Mouse (Mus musculus): ENCODE measurements at regions not wholly inside any gene's neighbourhood (a gene's known extent, or its start where the extent isn't known, plus 50 kb on each side); places are given as distances from the start of the nearest gene placed in this dataset.
A peak's percentile ranks its signal among the peaks of the same experiment; 100 is the strongest.

- H3K27ac ChIP-seq: peak overlapping the region; percentile 66
- 86% methylated on average over 2 of the region's 2 CpGs for WGBS
- H3K36me3 ChIP-seq: no peaks in the 10 kb centered on the region
- no peaks in the 10 kb centered on the region for H3K9me3 ChIP-seq
- ATAC-seq (ENCODE audit: borderline replicate concordance, extremely low read depth, low FRiP score, low TSS enrichment): no peak
- no peak overlapping the region for H3K4me3 ChIP-seq
- no peaks in the 10 kb centered on the region for H3K27me3 ChIP-seq
- H3K9ac ChIP-seq: no peak overlapping the region
- H3K4me1 ChIP-seq: no peaks in the 10 kb centered on the region
- H3K4me2 ChIP-seq: no peak overlapping the region
Measured at GRCm38 (mm10) chr10:98703642-98704293, 210.4 kb upstream of the Atp2b1 start.

- peak overlapping the region; percentile 27 for H3K4me2 ChIP-seq
Measured at GRCm38 (mm10) chr10:98704559-98704958, 209.6 kb upstream of the Atp2b1 start.

GRCm38 (mm10) chr10:98717856-98718255 is 196.3 kb upstream of the Atp2b1 start:
- Histone ChIP-seq H3K4me1 (0 out of 2 replicates have a peak, but pooled peaks cover 11% of the 10 kb centered on the region), H3K4me2 (no peak overlapping the region), H3K9me3 (no peaks in the 10 kb centered on the region), H3K36me3 (no peaks in the 10 kb centered on the region), H3K27ac (no peak overlapping the region), H3K9ac (no peak overlapping the region), H3K4me3 (no peak overlapping the region), H3K27me3 (no peaks in the 10 kb centered on the region)
- 87% methylated on average over 4 of the region's 4 CpGs for WGBS
- no peak for ATAC-seq (ENCODE audit: borderline replicate concordance, extremely low read depth, low FRiP score, low TSS enrichment)

More at GRCm38 (mm10) chr10:98704559-98704958, 209.6 kb upstream of the Atp2b1 start:
- Histone ChIP-seq H3K4me1 (no peaks in the 10 kb centered on the region), H3K4me3 (no peak overlapping the region), H3K27me3 (no peaks in the 10 kb centered on the region), H3K9ac (no peak overlapping the region), H3K36me3 (no peaks in the 10 kb centered on the region), H3K27ac (peak overlapping the region; percentile 66), H3K9me3 (no peaks in the 10 kb centered on the region)
- peak; percentile 85 for ATAC-seq (ENCODE audit: borderline replicate concordance, extremely low read depth, low FRiP score, low TSS enrichment)
- whole genome bisulfite sequencing: 58% methylated on average over 6 of the region's 6 CpGs

DNA sequence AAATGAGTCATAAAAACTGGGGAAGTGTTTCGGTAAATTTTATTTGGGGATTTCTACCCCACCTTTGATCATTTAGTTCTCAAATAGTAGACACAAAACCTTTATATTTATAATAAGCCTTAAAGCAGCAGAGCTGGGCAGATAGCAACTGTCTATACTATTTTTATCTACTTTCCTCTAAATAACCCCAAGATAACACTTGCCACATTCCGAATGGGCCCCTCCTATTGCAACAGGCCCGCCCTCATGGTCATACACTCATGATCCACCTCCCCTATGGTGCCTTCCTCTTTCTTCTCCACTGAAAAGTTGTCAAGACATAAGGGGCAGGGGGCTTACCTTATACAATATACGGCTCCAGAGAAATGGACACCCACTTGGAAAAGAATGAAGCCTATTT is 195.5 kb upstream of the Atp2b1 start:
- H3K9me3 ChIP-seq: no peaks in the 10 kb centered on the region
- no peak overlapping the region for H3K27ac ChIP-seq
- no peak overlapping the region for H3K9ac ChIP-seq
- H3K36me3 ChIP-seq: no peaks in the 10 kb centered on the region
- H3K4me2 ChIP-seq: no peak overlapping the region
- H3K4me1 ChIP-seq: 0 out of 2 replicates have a peak, but pooled peaks cover 11% of the 10 kb centered on the region
- WGBS: 89% methylated on average over 4 of the region's 4 CpGs
- ATAC-seq (ENCODE audit: borderline replicate concordance, extremely low read depth, low FRiP score, low TSS enrichment): no peak
- no peak overlapping the region for H3K4me3 ChIP-seq
- no peaks in the 10 kb centered on the region for H3K27me3 ChIP-seq

GRCm38 (mm10) chr10:98720256-98721005 is 193.8 kb upstream of the Atp2b1 start:
- H3K27me3 ChIP-seq: no peaks in the 10 kb centered on the region
- no peak for ATAC-seq (ENCODE audit: borderline replicate concordance, extremely low read depth, low FRiP score, low TSS enrichment)
- H3K4me2 ChIP-seq: no peak overlapping the region
- 26% methylated on average over 6 of the region's 6 CpGs for whole genome bisulfite sequencing
- H3K4me3 ChIP-seq: no peak overlapping the region
- no peaks in the 10 kb centered on the region for H3K36me3 ChIP-seq
- H3K27ac ChIP-seq: peak overlapping the region; percentile 61
- H3K9me3 ChIP-seq: no peaks in the 10 kb centered on the region
- H3K9ac ChIP-seq: no peak overlapping the region
- 0 out of 2 replicates have a peak, but pooled peaks cover 11% of the 10 kb centered on the region for H3K4me1 ChIP-seq

DNA sequence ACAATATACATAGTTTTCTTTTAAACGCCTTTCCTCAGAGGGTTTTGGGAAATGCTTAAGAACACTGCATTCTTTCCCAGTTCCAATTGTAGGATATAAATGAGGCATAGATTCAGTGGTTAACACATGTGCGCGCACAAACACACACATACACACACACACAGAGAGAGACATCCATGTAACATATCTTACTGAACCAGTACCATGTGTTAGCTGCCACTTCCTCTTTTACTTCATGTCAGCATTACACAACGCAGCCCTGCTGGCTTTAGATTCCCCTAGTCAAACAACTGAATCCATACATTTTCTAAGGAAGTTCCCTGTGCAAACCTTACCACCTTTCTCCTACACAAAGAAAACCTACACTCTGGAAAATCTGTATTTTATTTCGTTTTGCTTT is 189.1 kb upstream of the Atp2b1 start:
- H3K9me3 ChIP-seq: no peaks in the 10 kb centered on the region
- no peak overlapping the region for H3K9ac ChIP-seq
- no peak for ATAC-seq (ENCODE audit: borderline replicate concordance, extremely low read depth, low FRiP score, low TSS enrichment)
- WGBS: 81% methylated on average over 5 of the region's 5 CpGs
- no peaks in the 10 kb centered on the region for H3K27me3 ChIP-seq
- no peaks in the 10 kb centered on the region for H3K36me3 ChIP-seq
- H3K4me2 ChIP-seq: no peak overlapping the region
- H3K27ac ChIP-seq: no peak overlapping the region
- H3K4me3 ChIP-seq: no peak overlapping the region
- peaks cover 11% of the 10 kb centered on the region; the same call in 1 of the 2 replicates for H3K4me1 ChIP-seq

GRCm38 (mm10) chr10:98727130-98727529 is 187.1 kb upstream of the Atp2b1 start:
- no peaks in the 10 kb centered on the region for H3K27me3 ChIP-seq
- H3K9ac ChIP-seq: no peak overlapping the region
- ATAC-seq (ENCODE audit: borderline replicate concordance, extremely low read depth, low FRiP score, low TSS enrichment): no peak
- no peaks in the 10 kb centered on the region for H3K36me3 ChIP-seq
- 76% methylated on average over 4 of the region's 4 CpGs for WGBS
- H3K9me3 ChIP-seq: no peaks in the 10 kb centered on the region
- peaks cover 4% of the 10 kb centered on the region; the same call in 1 of the 2 replicates for H3K4me1 ChIP-seq
- no peak overlapping the region for H3K27ac ChIP-seq
- no peak overlapping the region for H3K4me2 ChIP-seq
- H3K4me3 ChIP-seq: no peak overlapping the region

DNA sequence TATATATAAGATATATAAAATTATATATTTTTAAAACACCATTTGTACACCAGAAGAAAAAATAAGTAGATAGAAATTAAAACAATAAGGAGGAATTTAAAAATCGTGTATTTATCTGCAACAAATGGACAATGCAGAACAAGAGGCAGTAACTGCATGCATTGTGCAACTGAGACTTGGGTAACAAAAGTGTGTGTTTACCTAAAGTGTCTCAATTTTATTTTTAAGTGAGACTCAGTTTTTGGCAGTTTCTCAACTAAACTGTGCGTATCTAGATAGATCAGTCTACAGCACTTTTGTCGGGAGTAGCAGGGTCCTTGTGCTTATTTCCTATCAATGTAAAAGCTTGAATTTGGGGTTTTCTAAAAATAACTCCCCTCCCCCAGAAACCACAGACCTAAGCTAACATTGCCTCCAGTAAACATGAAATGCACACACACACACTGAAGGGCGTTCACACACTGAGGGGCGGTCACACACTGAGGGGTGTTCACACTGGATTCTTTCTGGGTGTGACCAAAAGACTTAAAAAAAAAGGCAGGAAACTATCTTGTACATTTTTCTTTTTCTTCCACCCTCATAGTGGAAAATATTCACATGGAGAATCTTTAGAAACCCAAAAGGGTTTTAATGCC is 185.7 kb upstream of the Atp2b1 start:
- Histone ChIP-seq H3K36me3 (no peaks in the 10 kb centered on the region), H3K27me3 (no peaks in the 10 kb centered on the region), H3K9me3 (no peaks in the 10 kb centered on the region), H3K4me1 (peaks cover 4% of the 10 kb centered on the region; the same call in 1 of the 2 replicates), H3K4me2 (no peak overlapping the region), H3K27ac (no peak overlapping the region), H3K4me3 (no peak overlapping the region), H3K9ac (no peak overlapping the region)
- WGBS: 60% methylated on average over 5 of the region's 5 CpGs
- no peak for ATAC-seq (ENCODE audit: borderline replicate concordance, extremely low read depth, low FRiP score, low TSS enrichment)

GRCm38 (mm10) chr10:98733950-98734585 is 180.1 kb upstream of the Atp2b1 start:
- H3K9ac ChIP-seq: no peak overlapping the region
- no peak overlapping the region for H3K4me2 ChIP-seq
- H3K27ac ChIP-seq: no peak overlapping the region
- H3K4me1 ChIP-seq: no peaks in the 10 kb centered on the region
- H3K4me3 ChIP-seq: no peak overlapping the region
- H3K27me3 ChIP-seq: no peaks in the 10 kb centered on the region
- H3K9me3 ChIP-seq: no peaks in the 10 kb centered on the region
- H3K36me3 ChIP-seq: no peaks in the 10 kb centered on the region
- 83% methylated on average over 7 of the region's 7 CpGs for WGBS
- ATAC-seq (ENCODE audit: borderline replicate concordance, extremely low read depth, low FRiP score, low TSS enrichment): no peak

GRCm38 (mm10) chr10:98740507-98741147 is 173.6 kb upstream of the Atp2b1 start:
- ATAC-seq (ENCODE audit: borderline replicate concordance, extremely low read depth, low FRiP score, low TSS enrichment): no peak
- Histone ChIP-seq H3K9ac (no peak overlapping the region), H3K36me3 (no peaks in the 10 kb centered on the region), H3K27ac (no peak overlapping the region), H3K4me3 (no peak overlapping the region), H3K9me3 (no peaks in the 10 kb centered on the region), H3K27me3 (no peaks in the 10 kb centered on the region), H3K4me1 (peaks cover 6% of the 10 kb centered on the region), H3K4me2 (no peak overlapping the region)
- 81% methylated on average over 7 of the region's 7 CpGs for WGBS

- no peak overlapping the region for H3K4me3 ChIP-seq
- H3K4me1 ChIP-seq: peaks cover 6% of the 10 kb centered on the region
- WGBS: 19% methylated on average over 5 of the region's 5 CpGs
- H3K27ac ChIP-seq: no peak overlapping the region
- ATAC-seq (ENCODE audit: borderline replicate concordance, extremely low read depth, low FRiP score, low TSS enrichment): no peak
- no peak overlapping the region for H3K9ac ChIP-seq
- no peaks in the 10 kb centered on the region for H3K27me3 ChIP-seq
- no peaks in the 10 kb centered on the region for H3K9me3 ChIP-seq
- H3K36me3 ChIP-seq: no peaks in the 10 kb centered on the region
- H3K4me2 ChIP-seq: no peak overlapping the region
Measured at GRCm38 (mm10) chr10:98741398-98741797, 172.8 kb upstream of the Atp2b1 start.

Measured in lung, embryonic 15.5 days (tissue).